Mouse (Mus musculus) heart, postnatal 0 days (tissue): Measurements from ENCODE around the gene Fkrp. TPM values are rescaled to one million over a fixed set of nuclear protein-coding genes. Genes with fewer than 3 reads are reported as not detected.
A peak's percentile ranks its signal among the peaks of the same experiment; 100 is the strongest.

Experiments
- ATAC-seq: fragments of 200-750 bp; cut with Nextera tagmentation; 2 replicates; pipeline ENCODE4 v1.8.0; 2017; ENCODE audit warnings: low read depth, moderate number of reproducible peaks, moderate library complexity; ENCODE audit not compliant: insufficient read depth
- DNase-seq: peaks from one replicate; pipeline ENCODE4 v3.0.0-alpha.2; 2016; ENCODE audit warnings: low spot score
- H3K27ac ChIP-seq: fragments of 300-500 bp; sonication (generic); 2 replicates; pipeline ENCODE4 v1.5.1; 2014; ENCODE audit warnings: low read depth, mild to moderate bottlenecking
- H3K27me3 ChIP-seq: fragments of 300-500 bp; sonication (generic); 2 replicates; pipeline ENCODE4 v1.6.1; 2014; ENCODE audit warnings: low read length, mixed read lengths; ENCODE audit not compliant: control insufficient read depth, insufficient read depth
- H3K36me3 ChIP-seq: fragments of 300-500 bp; sonication (generic); replicated peaks from 2 replicates; pipeline ENCODE4 v1.6.1; 2014; ENCODE audit warnings: low read length, mixed read lengths; ENCODE audit not compliant: control insufficient read depth, insufficient read depth
- H3K4me1 ChIP-seq: fragments of 300-500 bp; sonication (generic); 2 replicates; pipeline ENCODE4 v1.6.1; 2014; ENCODE audit warnings: antibody characterized with exemption; ENCODE audit not compliant: control insufficient read depth, insufficient read depth
- H3K4me2 ChIP-seq: fragments of 300-500 bp; sonication (generic); 2 replicates; pipeline ENCODE4 v1.6.1; 2014; ENCODE audit warnings: low read depth, mild to moderate bottlenecking, low read length, moderate library complexity
- H3K4me3 ChIP-seq: fragments of 300-500 bp; sonication (generic); 2 replicates; pipeline ENCODE4 v1.5.1; 2014; ENCODE audit warnings: low read depth, low read length
- H3K9ac ChIP-seq: fragments of 300-500 bp; sonication (generic); replicated peaks from 2 replicates; pipeline ENCODE4 v1.6.1; 2014; ENCODE audit warnings: low read depth, low read length, mixed read lengths
- H3K9me3 ChIP-seq: fragments of 300-500 bp; sonication (generic); replicated peaks from 2 replicates; pipeline ENCODE4 v1.6.1; 2016; ENCODE audit warnings: low read length; ENCODE audit not compliant: control insufficient read depth
- CTCF ChIP-seq: IDR thresholded peaks from 2 replicates; pipeline ENCODE4 v1.5.1; 2016; ENCODE audit warnings: antibody characterized with exemption, control low read depth, low read depth
- EP300 ChIP-seq: IDR thresholded peaks from 2 replicates; pipeline ENCODE4 v1.6.1; 2016; ENCODE audit warnings: antibody characterized with exemption, low read depth
- WGBS: fragments of 180-500 bp; shearing (Covaris S2); extraction: QIAGEN DNeasy Blood & Tissue Kit; methylation state at CpG from one replicate; pipeline ENCODE4 v1.1.7; 2014; 5-methylcytosine and 5-hydroxymethylcytosine counted together
- polyA plus RNA-seq: library from polyadenylated mRNA; unstranded; fragments of >200 nt; fragmentation: Nextera tagmentation; extraction: Ambion mirVana; gene quantifications from 2 replicates; pipeline ENCODE4 v1.2.1, GENCODE M21; 2015
- total RNA-seq: library from RNA; depleted of rRNA; stranded (reverse); fragments of >200 nt; gene quantifications from 2 replicates; pipeline ENCODE4 v1.2.3, GENCODE M21; 2014; ENCODE audit warnings: low replicate concordance

Gene Fkrp
- total and polyA plus RNA-seq, 2 experiments from 2014 or later: 28.9 to 54.2 TPM

DNA sequence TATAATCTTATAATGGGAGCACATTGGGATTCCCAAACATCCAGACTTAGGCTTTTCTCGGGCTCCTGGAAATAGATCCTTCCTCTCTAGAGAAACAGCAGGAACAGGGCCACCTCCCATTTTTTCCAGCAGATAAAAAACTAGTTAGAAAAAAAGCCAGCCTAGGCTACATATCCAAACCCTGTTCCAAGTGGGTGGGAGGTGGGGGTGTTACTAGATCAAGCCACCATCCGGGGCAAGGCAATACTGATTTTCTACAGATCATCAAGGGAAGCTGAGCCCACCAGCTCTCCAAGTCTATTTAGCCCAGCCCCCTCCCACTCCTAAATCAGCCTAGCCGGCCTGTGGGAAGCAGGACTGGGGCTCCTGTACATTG is 28.2 kb upstream of the Fkrp start:
- Histone ChIP-seq H3K27me3 (no peaks in the 10 kb centered on the region), H3K4me3 (peak overlapping the region; percentile 84), H3K4me2 (peak overlapping the region; percentile 96), H3K9me3 (no peaks in the 10 kb centered on the region), H3K27ac (peak overlapping the region; percentile 90), H3K4me1 (peaks cover 10% of the 10 kb centered on the region; the same call in 1 of the 2 replicates), H3K9ac (peak overlapping the region; percentile 83; the same call in 1 of the 2 replicates), H3K36me3 (peaks cover 42% of the 10 kb centered on the region)
- DNase-seq (no peak), ATAC-seq (no peak)
- WGBS: 57% methylated on average over 3 of the region's 3 CpGs
- TF ChIP-seq EP300 (no peak), CTCF (no peak)

DNA sequence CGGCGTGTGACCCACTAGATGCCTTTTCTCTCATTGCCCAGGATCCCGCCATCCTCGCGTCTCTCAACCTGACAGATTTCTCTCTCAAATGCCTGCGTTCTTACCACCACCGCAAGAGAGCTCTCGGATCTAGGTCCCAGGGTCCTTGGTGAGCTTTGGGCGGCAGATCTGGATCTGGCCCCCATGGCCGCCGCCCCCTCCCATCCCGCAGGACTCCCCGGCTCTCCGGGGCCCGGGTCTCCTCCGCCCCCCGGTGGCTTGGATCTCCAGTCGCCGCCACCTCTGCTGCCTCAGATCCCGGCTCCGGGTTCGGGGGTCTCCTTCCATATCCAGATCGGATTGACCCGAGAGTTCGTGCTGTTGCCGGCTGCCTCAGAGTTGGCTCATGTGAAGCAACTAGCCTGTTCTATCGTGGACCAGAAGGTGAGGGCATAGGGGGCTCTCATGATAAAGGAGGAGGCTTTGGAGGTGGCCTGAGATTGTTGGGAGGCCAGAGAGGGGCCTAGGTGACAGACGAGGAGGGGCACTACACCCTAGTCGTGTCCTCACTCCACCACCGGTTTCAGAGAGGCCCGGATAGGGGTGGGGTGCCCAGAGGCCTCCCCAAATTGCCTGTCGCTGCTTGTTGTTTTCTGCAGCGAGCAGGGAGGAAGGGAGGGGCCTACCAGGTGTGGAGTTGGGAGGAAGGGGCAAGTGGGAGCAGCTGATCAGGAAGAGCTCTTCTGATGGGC is 27.1 kb upstream of the Fkrp start:
- 3% methylated on average over 33 of the region's 33 CpGs for WGBS
- ATAC-seq: no peak
- Histone ChIP-seq H3K4me2 (peak overlapping the region; percentile 96), H3K27ac (peak overlapping the region; percentile 90), H3K27me3 (no peaks in the 10 kb centered on the region), H3K9ac (peak overlapping the region; percentile 83), H3K4me1 (peaks cover 10% of the 10 kb centered on the region; the same call in 1 of the 2 replicates), H3K9me3 (no peaks in the 10 kb centered on the region), H3K4me3 (peak overlapping the region; percentile 84), H3K36me3 (peaks cover 43% of the 10 kb centered on the region)
- TF ChIP-seq CTCF: no peak
- no peak for TF ChIP-seq EP300
- DNase-seq: no peak

DNA sequence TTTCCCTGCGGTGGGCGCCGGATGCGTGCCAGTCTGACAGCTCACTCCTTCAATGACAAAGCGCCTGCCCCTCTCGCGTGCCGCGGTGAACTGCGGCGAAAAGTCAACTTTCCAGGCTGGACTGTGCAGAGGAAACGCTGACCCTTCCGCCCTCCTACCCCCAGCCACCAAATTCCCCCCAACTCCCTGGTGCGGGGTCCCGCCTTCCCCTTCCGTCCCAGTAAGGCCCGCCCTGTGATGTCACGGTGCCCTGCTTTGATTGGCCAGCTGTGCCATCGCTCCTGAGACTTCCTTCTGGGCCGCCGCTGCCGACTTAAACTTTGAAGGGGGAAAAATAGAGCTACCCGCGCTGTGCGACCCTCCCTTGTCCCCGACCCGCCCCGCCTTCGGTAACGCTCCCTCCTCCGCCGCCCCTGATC is 26.1 kb upstream of the Fkrp start, which contains the start of gene Prkd2:
Gene Prkd2 (plus strand): TSS at position 258 of the 419 bp plus-strand sequence.
- Histone ChIP-seq H3K4me1 (peaks cover 10% of the 10 kb centered on the region; the same call in 1 of the 2 replicates), H3K36me3 (peaks cover 48% of the 10 kb centered on the region), H3K4me3 (peak within 1 kb of the TSS; percentile 84), H3K4me2 (peak within 1 kb of the TSS; percentile 96), H3K9me3 (no peaks in the 10 kb centered on the region), H3K27me3 (no peaks in the 10 kb centered on the region), H3K27ac (peak within 1 kb of the TSS; percentile 90), H3K9ac (peak within 1 kb of the TSS; percentile 83)
- under 1% methylated on average over 31 of the region's 32 CpGs for WGBS
- no peak for TF ChIP-seq EP300
- TF ChIP-seq CTCF: no peak
- DNase-seq: peak; percentile 91
- ATAC-seq: peak; percentile 85

DNA sequence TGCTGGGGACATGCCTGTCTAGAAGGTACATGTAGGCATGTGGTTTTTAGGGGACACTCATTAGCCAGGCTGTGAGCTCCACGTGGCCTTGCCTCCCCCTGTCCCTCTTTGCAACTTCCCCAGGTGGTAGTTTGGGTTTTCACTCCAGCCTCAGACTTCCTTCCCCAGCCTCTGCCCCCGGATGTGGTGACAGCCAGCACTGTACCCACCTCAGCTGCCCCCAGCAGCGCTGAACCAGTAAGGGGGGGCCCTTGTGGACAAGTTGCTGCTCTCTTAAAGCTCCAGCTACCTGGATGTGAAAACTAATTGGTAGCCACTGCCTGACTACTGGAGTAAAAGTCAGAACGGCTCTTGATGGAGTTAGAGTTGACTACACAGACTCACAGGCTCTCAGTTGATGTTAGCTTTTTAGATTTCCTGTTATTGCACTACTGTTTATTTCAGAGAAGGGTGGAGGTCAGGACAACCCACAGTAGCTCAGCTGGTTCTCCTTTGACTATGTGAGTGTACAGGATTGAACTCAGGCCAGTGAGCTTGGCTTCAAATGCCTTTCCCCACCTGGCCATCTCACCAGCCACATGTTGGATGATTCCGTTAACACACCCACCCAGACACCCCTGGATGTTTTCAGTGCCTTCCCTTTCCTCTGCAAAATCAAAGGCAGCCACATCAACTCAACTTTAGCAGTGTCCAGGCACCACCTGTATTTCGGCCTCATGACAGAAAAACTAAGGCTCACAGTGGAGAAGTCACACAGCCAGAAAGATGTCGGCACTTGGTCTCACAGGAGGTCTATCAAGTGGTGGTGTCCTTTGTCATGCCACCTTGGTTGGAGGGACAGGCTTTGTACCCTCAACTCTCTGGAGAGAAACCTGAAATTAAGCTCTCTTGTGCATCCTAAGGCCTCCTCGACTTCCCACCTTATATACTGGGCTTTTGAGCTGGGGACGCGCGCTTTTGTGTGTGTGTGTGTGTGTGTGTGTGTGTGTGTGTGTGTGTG is 25.3 kb upstream of the Fkrp start:
- no peak for ATAC-seq
- H3K4me3 ChIP-seq: peak overlapping the region; percentile 84
- TF ChIP-seq EP300: no peak
- TF ChIP-seq CTCF: no peak
- 32% methylated on average over 11 of the region's 11 CpGs for WGBS
- H3K36me3 ChIP-seq: peaks cover 46% of the 10 kb centered on the region
- H3K4me1 ChIP-seq: peaks cover 10% of the 10 kb centered on the region; the same call in 1 of the 2 replicates
- H3K4me2 ChIP-seq: peak overlapping the region; percentile 96
- H3K27ac ChIP-seq: peak overlapping the region; percentile 90
- H3K9me3 ChIP-seq: no peaks in the 10 kb centered on the region
- no peaks in the 10 kb centered on the region for H3K27me3 ChIP-seq
- peak overlapping the region; percentile 83 for H3K9ac ChIP-seq
- no peak for DNase-seq

DNA sequence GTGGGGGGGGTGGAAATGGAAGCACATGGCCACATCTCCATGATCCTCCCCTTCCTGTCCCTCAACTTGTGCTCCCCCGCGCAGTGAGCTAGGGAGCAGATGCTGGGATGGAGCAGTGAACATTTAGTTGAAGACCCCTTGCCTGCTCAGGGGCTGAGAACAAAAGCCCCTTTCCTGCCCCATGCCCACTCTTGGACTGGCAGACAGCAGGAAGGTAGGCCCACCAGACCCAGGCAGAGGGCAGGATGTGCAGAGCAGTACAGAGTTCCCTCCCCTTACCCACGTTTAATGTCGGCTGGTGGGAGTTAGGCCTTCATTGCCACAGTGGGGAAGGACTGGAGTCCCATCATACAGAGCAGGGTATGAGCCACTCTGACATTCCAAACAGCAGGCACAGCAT is 24.5 kb upstream of the Fkrp start:
- ATAC-seq: no peak
- H3K9ac ChIP-seq: no peak overlapping the region

More for the DNA sequence above, 24.5 kb upstream of the Fkrp start:
- no peak for TF ChIP-seq CTCF
- Histone ChIP-seq H3K9me3 (no peaks in the 10 kb centered on the region), H3K4me2 (peak overlapping the region; percentile 1; the same call in 1 of the 2 replicates), H3K27me3 (no peaks in the 10 kb centered on the region), H3K27ac (peak overlapping the region; percentile 90; the same call in 1 of the 2 replicates), H3K4me3 (no peak overlapping the region), H3K36me3 (peaks cover 46% of the 10 kb centered on the region), H3K4me1 (peaks cover 10% of the 10 kb centered on the region; the same call in 1 of the 2 replicates)
- 55% methylated on average over 4 of the region's 4 CpGs for WGBS
- no peak for DNase-seq
